Mouse (Mus musculus): ENCODE results near the gene Cpne4.

- TF ChIP-seq POLR2A (IDR thresholded peaks at IDR 0.05; ENCODE audit: low read depth, low read length) (no peak), CTCF (IDR thresholded peaks at IDR 0.05; ENCODE audit: borderline replicate concordance, insufficient read depth, low read length) (no peak)
Measured at GRCm38 (mm10) chr9:105048351-105048750, 501.3 kb downstream of the Cpne4 start.
